Comparison of ENCODE assay signal across 17 mouse cellular contexts in the genomic region with DNA sequence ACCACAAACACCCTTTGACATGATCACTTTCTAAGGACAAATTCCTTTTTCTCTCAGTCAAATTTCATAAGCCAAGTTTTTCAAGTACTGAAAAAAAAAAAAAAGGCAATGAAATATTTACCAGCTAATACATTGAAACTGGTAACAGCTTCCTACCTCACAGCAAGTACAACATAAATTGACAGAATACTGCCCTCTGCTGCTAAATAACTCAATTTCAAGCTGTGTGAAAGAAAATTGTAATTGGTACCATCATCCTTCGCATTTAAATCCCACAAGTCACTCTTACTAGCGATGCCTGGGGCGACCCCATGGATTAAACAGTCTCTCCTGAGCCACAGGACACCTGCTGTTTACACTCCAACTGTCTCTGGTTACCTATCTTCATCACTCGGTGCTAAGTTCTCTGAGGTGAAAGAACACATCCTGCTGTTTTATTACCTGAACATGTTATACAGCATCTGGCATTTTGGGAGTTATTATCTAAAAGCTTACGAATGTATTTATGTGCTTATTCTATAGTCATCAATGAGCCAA.
DNase-seq lines count a peak whose midpoint lies in the region; ATAC-seq and TF ChIP-seq lines count a peak whose summit lies in the region.
"Had no signal": no experiment of that assay in that cellular context is flagged by ENCODE, and none has a peak within 500 bp of the region (broad histone marks: within the 10 kb centered on the region; RNA-seq: fewer than 3 reads in every experiment).

No protein-coding gene starts in this region.

- TF ChIP-seq CTCF in left cerebral cortex, adult 2 months (IDR thresholded peaks at IDR 0.05): peak; percentile 53
- TF ChIP-seq CTCF in Patski (IDR thresholded peaks at IDR 0.05): peak; percentile 37

- ATAC-seq in Patski: no peak
- no peak for ATAC-seq in monocyte, adult 5-6 weeks (replicated peaks; ENCODE audit: insufficient number of reproducible peaks, low FRiP score, low TSS enrichment, poor library complexity, severe bottlenecking)
- ATAC-seq: midbrain, embryonic 15.5 days had no signal

- intact Hi-C loops in left cerebral cortex, adult 2 months (cut with DNase I): no loop called here

- H3K4me3 ChIP-seq in left cerebral cortex, adult 2 months: no peak overlapping the region
- H3K4me3 ChIP-seq: embryonic facial prominence, embryonic 12.5 days; kidney, embryonic 15.5 days; liver, embryonic 15.5 days; midbrain, embryonic 15.5 days had no signal

- no peak overlapping the region; the same call in 1 of the 2 replicates for H3K27ac ChIP-seq in left cerebral cortex, adult 2 months
- H3K27ac ChIP-seq: embryonic facial prominence, embryonic 12.5 days; kidney, embryonic 15.5 days; liver, embryonic 15.5 days; midbrain, embryonic 15.5 days had no signal

- POLR2A ChIA-PET in Patski (lab: Charles Lee): interaction anchor here (1.2 kb wide), 1 partner anchor 19 kb away, joined by 4 read pairs; no protein-coding TSS in a partner anchor

- CTCF ChIA-PET in Patski (lab: Charles Lee): interaction anchor here (1.3 to 2.6 kb wide), 4 partner anchors 10 to 45 kb away, joined by 4 to 8 read pairs (median 4); no protein-coding TSS in a partner anchor

- in situ Hi-C loops in Patski (cut with MboI; ENCODE audit: low pct_unique_long_range_greater_than_20kb): no loop called here

- H3K27me3 ChIP-seq in Patski: peaks cover 6% of the 10 kb centered on the region
- H3K27me3 ChIP-seq: embryonic facial prominence, embryonic 12.5 days; kidney, embryonic 15.5 days; liver, embryonic 15.5 days; midbrain, embryonic 15.5 days had no signal

- DNase-seq in embryo, embryonic 10 days (ENCODE audit: low spot score): peak; percentile 15
- no peak for DNase-seq in embryo, embryonic 9.5 days (ENCODE audit: extremely low spot score)
- no peak for DNase-seq in left cerebral cortex, adult 2 months (ENCODE audit: extremely low spot score in 1 of 2, low spot score in 2 of 2)
- DNase-seq in left cerebral cortex, adult 11 months (ENCODE audit: low spot score): no peak
- no peak for DNase-seq in Patski (ENCODE audit: low read depth, low spot score)
- peak; percentile 30 for DNase-seq in forelimb bud, embryonic 11.5 days (ENCODE audit: low read depth, low spot score)
- no peak for DNase-seq in kidney, adult 9 months
- DNase-seq: B cell, adult 2 months; gastrocnemius, postnatal 10 days; heart, postnatal 10 days; spleen, adult 18-20 months; thymus, postnatal 14 days had no signal

Comparison
In these comparisons a context has a peak if more than half of its experiments do, and no peak if none do; other contexts are left out.
1. DNase-seq: peak in embryo, embryonic 10 days (single experiment) and forelimb bud, embryonic 11.5 days (single experiment); none in embryo, embryonic 9.5 days (single experiment), left cerebral cortex, adult 2 months (0 of 2), left cerebral cortex, adult 11 months (single experiment), Patski (single experiment) and kidney, adult 9 months (single experiment).